Mouse (Mus musculus): ENCODE measurements at regions not wholly inside any gene's neighbourhood (a gene's known extent, or its start where the extent isn't known, plus 50 kb on each side); places are given as distances from the start of the nearest gene placed in this dataset.

GRCm38 (mm10) chr5:129406259-129406658 lies 94.8 kb upstream of the Sfswap start:
- TF ChIP-seq CTCF (IDR thresholded peaks at IDR 0.05; ENCODE audit: control insufficient read depth, insufficient read depth, insufficient read length) (no peak), MYOG (IDR thresholded peaks at IDR 0.05; ENCODE audit: control insufficient read depth, extremely low read depth, insufficient read length) (no peak), USF1 (IDR thresholded peaks at IDR 0.05; ENCODE audit: low read depth) (no peak), MAX (IDR thresholded peaks at IDR 0.05) (no peak), MYOD1 (IDR thresholded peaks at IDR 0.05; ENCODE audit: control insufficient read depth, insufficient read length, low read depth) (no peak), CEBPB (IDR thresholded peaks at IDR 0.05; ENCODE audit: low read depth) (no peak), FOSL1 (IDR thresholded peaks at IDR 0.05; ENCODE audit: insufficient read depth, low read length, poor library complexity, severe bottlenecking) (no peak)

Measured in C2C12 (cell line).